Mouse (Mus musculus): ENCODE data around the gene Lrrc2. TPM values are rescaled to one million over a fixed set of nuclear protein-coding genes. Genes with fewer than 3 reads are reported as not detected.
A peak's percentile ranks its signal among the peaks of the same experiment; 100 is the strongest.

Lrrc2 gene
- polyA plus RNA-seq, 1 experiment from 2014 or later, result not detected

DNA sequence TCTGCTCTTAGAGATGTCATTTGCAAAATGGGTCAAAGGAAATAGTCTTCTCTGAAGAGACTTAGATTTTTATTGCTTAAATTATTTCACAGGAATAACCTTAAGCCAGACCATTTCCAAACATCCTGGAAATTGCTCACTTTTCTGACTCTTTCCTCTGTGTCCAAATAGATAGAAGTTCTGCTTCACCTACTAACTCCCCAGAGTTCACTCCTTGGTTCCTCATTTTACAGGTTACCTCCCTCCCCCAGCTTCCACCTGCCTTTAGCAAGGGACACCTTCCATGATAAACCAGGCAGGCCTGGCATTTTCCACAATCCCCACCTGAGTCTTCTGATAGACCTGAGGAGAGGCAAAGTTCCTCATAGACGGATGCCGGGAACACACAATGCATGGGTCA, 55.2 kb downstream of the Lrrc2 start:
- no peak for ATAC-seq
- H3K27me3 ChIP-seq, result no peaks in the 10 kb centered on the region
- in situ Hi-C loops (cut with MboI; ENCODE audit: low pct_unique_long_range_greater_than_20kb), result no loop called here
- POLR2A ChIA-PET, result no interaction called here
- no peak for DNase-seq (ENCODE audit: low read depth, low spot score)
- CTCF ChIA-PET, result no interaction called here
- TF ChIP-seq CTCF (IDR thresholded peaks at IDR 0.05), result no peak

GRCm38 (mm10) chr9:111009763-111010162, 58.4 kb downstream of the Lrrc2 start:
- no peak for DNase-seq (ENCODE audit: low read depth, low spot score)
- POLR2A ChIA-PET, result no interaction called here
- no peaks in the 10 kb centered on the region for H3K27me3 ChIP-seq
- TF ChIP-seq CTCF (IDR thresholded peaks at IDR 0.05), result no peak
- no peak for ATAC-seq
- in situ Hi-C loops (cut with MboI; ENCODE audit: low pct_unique_long_range_greater_than_20kb), result no loop called here
- CTCF ChIA-PET, result no interaction called here

GRCm38 (mm10) chr9:111011550-111011949, 60.2 kb downstream of the Lrrc2 start:
- CTCF ChIA-PET, result interaction anchor here (1.3 to 3.8 kb wide), 5 partner anchors 10 to 61 kb away, joined by 3 to 22 read pairs (median 5); no protein-coding TSS in a partner anchor
- POLR2A ChIA-PET, result interaction anchor here (0.6 to 2.8 kb wide), 2 partner anchors 11 to 132 kb away, joined by 3 to 12 read pairs; no protein-coding TSS in a partner anchor
- in situ Hi-C loops (cut with MboI; ENCODE audit: low pct_unique_long_range_greater_than_20kb), result no loop called here
- H3K27me3 ChIP-seq, result no peaks in the 10 kb centered on the region
- TF ChIP-seq CTCF (IDR thresholded peaks at IDR 0.05), result no peak
- ATAC-seq, result peak; percentile 36
- DNase-seq (ENCODE audit: low read depth, low spot score), result no peak

- ATAC-seq, result no peak
- CTCF ChIA-PET, result interaction anchor here (1.3 to 3.8 kb wide), 5 partner anchors 11 to 60 kb away, joined by 3 to 22 read pairs (median 5); no protein-coding TSS in a partner anchor
- in situ Hi-C loops (cut with MboI; ENCODE audit: low pct_unique_long_range_greater_than_20kb), result no loop called here
- POLR2A ChIA-PET, result interaction anchor here (2.8 kb wide), 1 partner anchor 11 kb away, joined by 12 read pairs; no protein-coding TSS in a partner anchor
- DNase-seq (ENCODE audit: low read depth, low spot score), result no peak
- TF ChIP-seq CTCF (IDR thresholded peaks at IDR 0.05), result no peak
- H3K27me3 ChIP-seq, result no peaks in the 10 kb centered on the region
Measured at GRCm38 (mm10) chr9:111012041-111012440, 60.7 kb downstream of the Lrrc2 start.

GRCm38 (mm10) chr9:111015658-111016057, 64.3 kb downstream of the Lrrc2 start:
- DNase-seq (ENCODE audit: low read depth, low spot score) (no peak), ATAC-seq (no peak)
- ChIA-PET POLR2A (no interaction called here), CTCF (no interaction called here)
- in situ Hi-C loops (cut with MboI; ENCODE audit: low pct_unique_long_range_greater_than_20kb), result no loop called here
- no peak for TF ChIP-seq CTCF (IDR thresholded peaks at IDR 0.05)
- H3K27me3 ChIP-seq, result no peaks in the 10 kb centered on the region

GRCm38 (mm10) chr9:111019022-111019421, 67.7 kb downstream of the Lrrc2 start, which contains the start of gene Ltf:
Ltf (plus strand) TSS chr9:111019271.
- ChIA-PET POLR2A (no interaction called here), CTCF (no interaction called here)
- no peak for DNase-seq (ENCODE audit: low read depth, low spot score)
- ATAC-seq, result no peak
- H3K27me3 ChIP-seq, result no peaks in the 10 kb centered on the region
- TF ChIP-seq CTCF (IDR thresholded peaks at IDR 0.05), result no peak
- in situ Hi-C loops (cut with MboI; ENCODE audit: low pct_unique_long_range_greater_than_20kb), result no loop called here

DNA sequence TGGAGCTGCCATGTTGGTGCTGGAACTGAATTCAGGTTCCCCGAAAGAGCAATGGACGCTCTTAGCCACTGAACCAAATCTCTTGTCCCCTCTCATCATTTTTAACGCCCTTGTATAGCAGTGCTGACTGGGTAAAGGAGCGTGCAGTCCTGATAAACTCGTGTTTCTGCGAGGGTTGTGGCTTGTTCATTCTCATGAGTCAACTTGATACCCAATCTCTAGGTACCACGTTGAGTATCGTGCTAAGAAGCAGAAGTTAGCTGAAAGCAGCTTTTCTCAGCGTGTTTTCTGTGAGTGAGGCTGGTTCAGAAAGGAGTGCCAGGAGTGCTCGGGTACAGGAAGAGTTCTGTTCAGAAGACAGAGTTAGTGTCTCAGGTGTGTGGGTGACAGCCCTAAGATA, 75.4 kb downstream of the Lrrc2 start:
- no peak for ATAC-seq
- ChIA-PET CTCF (no interaction called here), POLR2A (no interaction called here)
- no peak for TF ChIP-seq CTCF (IDR thresholded peaks at IDR 0.05)
- H3K27me3 ChIP-seq, result no peaks in the 10 kb centered on the region
- in situ Hi-C loops (cut with MboI; ENCODE audit: low pct_unique_long_range_greater_than_20kb), result no loop called here
- no peak for DNase-seq (ENCODE audit: low read depth, low spot score)

Other genes starting within 250 kb of the Lrrc2 start
- 0.19 TPM for gene Myl3, start 209.7 kb upstream of the Lrrc2 start, polyA plus RNA-seq (2021)
- 9.9 TPM for gene Pth1r, start 204.4 kb upstream of the Lrrc2 start, polyA plus RNA-seq (2021)
- not detected for gene Prss42, start 153.4 kb upstream of the Lrrc2 start, polyA plus RNA-seq (2021)
- not detected for gene Prss44, start 137.6 kb upstream of the Lrrc2 start, polyA plus RNA-seq (2021)
- gene Prss43, start 124.9 kb upstream of the Lrrc2 start, polyA plus RNA-seq (2021), result not detected
- gene Prss45, start 117.0 kb upstream of the Lrrc2 start, polyA plus RNA-seq (2021), result not detected
- gene Prss46, start 107.0 kb upstream of the Lrrc2 start, polyA plus RNA-seq (2021), result 2.4 TPM
- gene Prss50, start 93.6 kb upstream of the Lrrc2 start, polyA plus RNA-seq (2021), result 0.13 TPM
- gene Als2cl, start 71.7 kb upstream of the Lrrc2 start, polyA plus RNA-seq (2021), result 69.4 TPM
- gene Tmie, start 71.4 kb upstream of the Lrrc2 start, polyA plus RNA-seq (2021), result 5.1 TPM
- gene Fam240a, start 34.7 kb upstream of the Lrrc2 start, polyA plus RNA-seq (2021), result not detected
- not detected for gene Tdgf1, start 5.4 kb upstream of the Lrrc2 start, polyA plus RNA-seq (2021)
- 0.04 TPM for gene Rtp3, start 39.0 kb downstream of the Lrrc2 start, polyA plus RNA-seq (2021)
- 0.63 TPM for gene Ltf, start 67.7 kb downstream of the Lrrc2 start, polyA plus RNA-seq (2021)
- gene Ccrl2, start 106.0 kb downstream of the Lrrc2 start, polyA plus RNA-seq (2021), result 0.45 TPM
- 85.9 TPM for gene Lrrfip2, start 166.0 kb downstream of the Lrrc2 start, polyA plus RNA-seq (2021)

All from Patski (cell line).